Mouse (Mus musculus) cortical plate, adult 2 months (tissue): ENCODE data around the gene Olfr1381. TPM values are rescaled to one million over a fixed set of nuclear protein-coding genes. Genes with fewer than 3 reads are reported as not detected.
"Not testable (repeated sequence)": the region's sequence is repeated elsewhere in the genome, so short reads cannot be mapped to it uniquely, and the experiment has no call there.

Experiments
- H3K27ac ChIP-seq: fragments of 200-500 bp; 2 replicates; pipeline ENCODE4 v1.5.1; 2012; ENCODE audit warnings: low read length, control low read depth, inconsistent platforms; ENCODE audit not compliant: insufficient read depth
- H3K4me1 ChIP-seq: fragments of 200-500 bp; 2 replicates; pipeline ENCODE4 v1.6.1; 2011; ENCODE audit warnings: low read length; ENCODE audit not compliant: control insufficient read depth, insufficient read depth
- H3K4me3 ChIP-seq: fragments of 200-500 bp; 2 replicates; pipeline ENCODE4 v1.5.1; 2011; ENCODE audit warnings: mild to moderate bottlenecking, low read length, control low read depth; ENCODE audit not compliant: insufficient read depth
- CTCF ChIP-seq: fragments of 200-500 bp; IDR thresholded peaks from 2 replicates; pipeline ENCODE4 v1.5.1; 2011; ENCODE audit warnings: mild to moderate bottlenecking, control low read depth, low read length; ENCODE audit not compliant: insufficient read depth; ENCODE audit errors: extremely low read depth
- polyA plus RNA-seq: library from polyadenylated mRNA; depleted of rRNA; stranded (reverse); fragments of >200 nt; gene quantifications from 2 replicates; pipeline ENCODE4 v1.2.3, GENCODE M21; 2012; rRNA removed

Olfr1381 gene
- polyA plus RNA-seq, 1 experiment = not detected

GRCm38 (mm10) chr11:49597149-49597548 lies 53.9 kb downstream of the Olfr1381 start:
- peak; percentile 0; the same call in 1 of the 2 replicates for TF ChIP-seq CTCF
- not testable (repeated sequence) for H3K4me1 ChIP-seq, H3K4me3 ChIP-seq, H3K27ac ChIP-seq

Other genes with a start within 250 kb of the Olfr1381 start
- gene Olfr10, start 238.7 kb upstream of the Olfr1381 start, polyA plus RNA-seq = not detected in 2 replicates
- not detected in 2 replicates for gene Olfr1391, start 220.7 kb upstream of the Olfr1381 start, polyA plus RNA-seq
- not detected in 2 replicates for gene Olfr1390, start 208.3 kb upstream of the Olfr1381 start, polyA plus RNA-seq
- not detected in 2 replicates for gene Olfr1389, start 120.4 kb upstream of the Olfr1381 start, polyA plus RNA-seq
- gene Olfr1388, start 106.8 kb upstream of the Olfr1381 start, polyA plus RNA-seq = 0.09 and 0.13 TPM in 2 replicates
- gene Olfr1387, start 88.1 kb upstream of the Olfr1381 start, polyA plus RNA-seq = not detected in 2 replicates
- gene Olfr1386, start 78.4 kb upstream of the Olfr1381 start, polyA plus RNA-seq = not detected in 2 replicates
- not detected in 2 replicates for gene Olfr1385, start 54.4 kb upstream of the Olfr1381 start, polyA plus RNA-seq
- not detected in 2 replicates for gene Olfr1384, start 36.7 kb upstream of the Olfr1381 start, polyA plus RNA-seq
- not detected in 2 replicates for gene Olfr1383, start 23.8 kb upstream of the Olfr1381 start, polyA plus RNA-seq
- not detected in 2 replicates for gene Olfr1382, start 15.2 kb upstream of the Olfr1381 start, polyA plus RNA-seq
- gene Olfr1380, start 13.4 kb downstream of the Olfr1381 start, polyA plus RNA-seq = not detected in 2 replicates
- gene Flt4, start 65.8 kb downstream of the Olfr1381 start, polyA plus RNA-seq = 1.9 and 2.1 TPM in 2 replicates
- gene Scgb3a1, start 120.2 kb downstream of the Olfr1381 start, polyA plus RNA-seq = 0.55 TPM in 1 of 2 replicates, not detected in the other
- 24.4 and 27.4 TPM in 2 replicates for gene Cnot6, start 169.3 kb downstream of the Olfr1381 start, polyA plus RNA-seq